Mouse (Mus musculus) lung, postnatal 0 days (tissue): ENCODE results near the gene Ankrd13a. TPM values are rescaled to one million over a fixed set of nuclear protein-coding genes. Genes with fewer than 3 reads are reported as not detected.
A peak's percentile ranks its signal among the peaks of the same experiment; 100 is the strongest.

ENCODE experiments used
- ATAC-seq: fragments of 200-750 bp; cut with Nextera tagmentation; 2 replicates; pipeline ENCODE4 v1.8.0; 2017; ENCODE audit warnings: moderate library complexity
- DNase-seq: peaks from one replicate; pipeline ENCODE4 v3.0.0-alpha.2; 2016; ENCODE audit warnings: low spot score
- H3K27ac ChIP-seq: fragments of 300-500 bp; sonication (generic); 2 replicates; pipeline ENCODE4 v1.5.1; 2014; ENCODE audit warnings: antibody characterized with exemption, mild to moderate bottlenecking, low read length, mixed read lengths
- H3K27me3 ChIP-seq: fragments of 300-500 bp; sonication (generic); replicated peaks from 2 replicates; pipeline ENCODE4 v1.6.1; 2014; ENCODE audit warnings: low read length, mixed read lengths; ENCODE audit not compliant: insufficient read depth
- H3K36me3 ChIP-seq: fragments of 300-500 bp; sonication (generic); 2 replicates; pipeline ENCODE4 v1.6.1; 2014; ENCODE audit warnings: low read length, mixed read lengths; ENCODE audit not compliant: insufficient read depth
- H3K4me1 ChIP-seq: fragments of 300-500 bp; sonication (generic); 2 replicates; pipeline ENCODE4 v1.6.1; 2014; ENCODE audit warnings: antibody characterized with exemption, low read depth, low read length, mixed read lengths; ENCODE audit not compliant: insufficient read depth
- H3K4me2 ChIP-seq: fragments of 300-500 bp; sonication (generic); replicated peaks from 2 replicates; pipeline ENCODE4 v1.6.1; 2014; ENCODE audit warnings: low read depth, mild to moderate bottlenecking, low read length, moderate library complexity, mixed read lengths
- H3K4me3 ChIP-seq: fragments of 300-500 bp; sonication (generic); 2 replicates; pipeline ENCODE4 v1.5.1; 2014; ENCODE audit warnings: low read depth, low read length
- H3K9ac ChIP-seq: fragments of 300-500 bp; sonication (generic); replicated peaks from 2 replicates; pipeline ENCODE4 v1.6.1; 2014; ENCODE audit warnings: low read depth, mild to moderate bottlenecking
- H3K9me3 ChIP-seq: fragments of 300-500 bp; sonication (generic); 2 replicates; pipeline ENCODE4 v1.6.1; 2016; ENCODE audit warnings: low read length, mixed read lengths
- CTCF ChIP-seq: IDR thresholded peaks from 2 replicates; pipeline ENCODE4 v1.5.1; 2016; ENCODE audit warnings: antibody characterized with exemption, mild to moderate bottlenecking
- EP300 ChIP-seq: IDR thresholded peaks from 2 replicates; pipeline ENCODE4 v1.6.1; 2016; ENCODE audit warnings: antibody characterized with exemption, mild to moderate bottlenecking, control low read depth
- WGBS: fragments of 180-500 bp; shearing (Covaris S2); extraction: QIAGEN DNeasy Blood & Tissue Kit; methylation state at CpG from one replicate; pipeline ENCODE4 v1.1.7; 2014; 5-methylcytosine and 5-hydroxymethylcytosine counted together
- polyA plus RNA-seq: library from polyadenylated mRNA; unstranded; fragments of >200 nt; fragmentation: Nextera tagmentation; extraction: Ambion mirVana; gene quantifications from 2 replicates; pipeline ENCODE4 v1.2.1, GENCODE M21; 2015

The Ankrd13a gene
- polyA plus RNA-seq, 1 experiment from 2014 or later: 115 TPM

DNA sequence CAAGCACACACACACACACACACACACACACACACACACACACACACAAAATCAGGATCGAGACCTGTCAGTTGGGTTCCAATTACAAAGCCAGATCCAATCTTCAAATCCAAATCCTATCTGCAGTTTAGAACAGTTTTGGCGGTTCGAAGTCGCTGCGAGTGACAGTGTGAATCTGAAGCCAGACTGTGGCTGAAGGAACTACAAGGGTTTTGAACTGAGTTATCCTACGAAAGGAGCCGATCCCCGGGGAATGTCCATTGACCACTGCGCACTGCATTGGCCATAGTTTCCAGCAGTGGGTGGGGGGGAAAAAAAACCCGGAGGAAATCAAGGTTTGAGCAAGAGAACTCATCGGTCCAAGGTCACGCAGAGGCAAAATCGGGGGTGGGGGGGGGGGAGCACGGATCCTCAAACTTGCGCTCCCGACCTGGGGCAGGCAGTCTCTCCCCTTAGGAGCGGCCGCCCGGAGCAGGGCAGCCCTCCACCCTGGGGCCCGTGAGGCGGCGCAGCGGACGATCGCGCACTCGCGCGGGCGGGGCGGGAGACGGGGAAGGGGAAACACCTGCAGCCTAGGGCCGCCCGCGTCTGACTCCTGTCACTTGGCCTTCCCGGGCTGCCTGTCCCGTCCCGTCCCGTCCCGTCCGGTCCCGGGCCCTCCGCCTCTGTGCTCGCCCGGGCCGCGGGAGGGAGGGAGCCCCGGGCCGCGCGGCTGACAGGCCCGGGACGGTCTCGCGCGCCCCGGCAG lies 1.8 kb upstream of the Ankrd13a start:
- DNase-seq: peak; percentile 54
- 1% methylated on average over 18 of the region's 57 CpGs for WGBS

GRCm38 (mm10) chr5:114773211-114773710 lies 1.2 kb upstream of the Ankrd13a start:
- peak; percentile 98 for DNase-seq
- H3K36me3 ChIP-seq: no peaks in the 10 kb centered on the region
- peak; percentile 82 for ATAC-seq
- peak overlapping the region; percentile 83 for H3K4me2 ChIP-seq
- peaks cover 11% of the 10 kb centered on the region; the same call in 1 of the 2 replicates for H3K4me1 ChIP-seq
- no peaks in the 10 kb centered on the region for H3K9me3 ChIP-seq
- peak overlapping the region; percentile 100 for H3K4me3 ChIP-seq
- peak overlapping the region; percentile 95 for H3K27ac ChIP-seq
- WGBS: 0% methylated on average over 21 of the region's 52 CpGs
- H3K9ac ChIP-seq: peak overlapping the region; percentile 96
- H3K27me3 ChIP-seq: no peaks in the 10 kb centered on the region
- TF ChIP-seq EP300 (no peak), CTCF (no peak)

More for the DNA sequence above, 1.8 kb upstream of the Ankrd13a start:
- Histone ChIP-seq H3K9me3 (no peaks in the 10 kb centered on the region), H3K4me2 (peak overlapping the region; percentile 83), H3K36me3 (no peaks in the 10 kb centered on the region), H3K9ac (peak overlapping the region; percentile 96), H3K27ac (peak overlapping the region; percentile 95), H3K27me3 (no peaks in the 10 kb centered on the region), H3K4me1 (peaks cover 11% of the 10 kb centered on the region; the same call in 1 of the 2 replicates), H3K4me3 (peak overlapping the region; percentile 100)
- TF ChIP-seq EP300 (no peak), CTCF (peak; percentile 16; the same call in 1 of the 2 replicates)
- peak; percentile 58 for ATAC-seq

- H3K4me3 ChIP-seq: peak overlapping the region; percentile 100
- no peak for ATAC-seq
- H3K9ac ChIP-seq: peak overlapping the region; percentile 93
- peaks cover 11% of the 10 kb centered on the region; the same call in 1 of the 2 replicates for H3K4me1 ChIP-seq
- H3K27ac ChIP-seq: peak overlapping the region; percentile 95
- DNase-seq: no peak
- no peaks in the 10 kb centered on the region for H3K36me3 ChIP-seq
- WGBS: under 1% methylated on average over 11 of the region's 11 CpGs
- no peaks in the 10 kb centered on the region for H3K9me3 ChIP-seq
- peak overlapping the region; percentile 83 for H3K4me2 ChIP-seq
- no peaks in the 10 kb centered on the region for H3K27me3 ChIP-seq
- TF ChIP-seq CTCF: no peak
- TF ChIP-seq EP300: no peak
Measured at GRCm38 (mm10) chr5:114773780-114774179, 697 bp upstream of the Ankrd13a start.

- Histone ChIP-seq H3K4me1 (peaks cover 14% of the 10 kb centered on the region; the same call in 1 of the 2 replicates), H3K9ac (peak within 1 kb of the TSS; percentile 93), H3K27ac (peak within 1 kb of the TSS; percentile 95), H3K4me2 (peak within 1 kb of the TSS; percentile 83), H3K27me3 (no peaks in the 10 kb centered on the region), H3K36me3 (no peaks in the 10 kb centered on the region), H3K4me3 (peak within 1 kb of the TSS; percentile 100), H3K9me3 (no peaks in the 10 kb centered on the region)
- no peak for ATAC-seq
- TF ChIP-seq CTCF: peak; percentile 20; the same call in 1 of the 2 replicates
- no peak for TF ChIP-seq EP300
- peak; percentile 54 for DNase-seq
- under 1% methylated on average over 43 of the region's 63 CpGs for WGBS
Measured at GRCm38 (mm10) chr5:114775056-114775979, 841 bp downstream of the Ankrd13a start, which contains the start of gene Git2. Gene Git2 (minus strand): TSS chr5:114775517.

DNA sequence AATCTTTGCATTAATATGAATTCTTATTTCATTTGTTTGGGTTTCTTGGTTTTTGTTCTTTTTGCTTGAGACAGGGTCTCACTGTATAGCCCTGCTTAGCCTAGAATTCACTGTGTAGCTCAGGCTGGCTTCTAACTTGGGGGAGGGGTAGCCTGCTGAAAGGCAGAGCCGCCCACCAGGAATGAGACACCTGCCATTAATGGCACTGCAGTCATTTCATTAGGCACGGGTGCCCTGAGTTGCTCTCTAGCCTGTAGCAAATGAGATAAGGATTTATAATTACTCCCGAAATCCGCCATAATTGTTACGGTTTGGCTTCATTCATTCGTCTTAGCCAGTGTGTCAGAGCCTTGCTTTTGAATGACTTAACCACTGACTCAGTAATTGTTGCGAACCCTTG lies 1.7 kb downstream of the Ankrd13a start:
- Histone ChIP-seq H3K4me3 (peak overlapping the region; percentile 100), H3K27me3 (no peaks in the 10 kb centered on the region), H3K4me2 (peak overlapping the region; percentile 83), H3K27ac (no peak overlapping the region), H3K36me3 (no peaks in the 10 kb centered on the region), H3K9ac (peak overlapping the region; percentile 93; the same call in 1 of the 2 replicates), H3K9me3 (no peaks in the 10 kb centered on the region), H3K4me1 (peaks cover 10% of the 10 kb centered on the region; the same call in 1 of the 2 replicates)
- TF ChIP-seq EP300 (no peak), CTCF (no peak)
- DNase-seq (no peak), ATAC-seq (no peak)
- 76% methylated on average over 7 of the region's 7 CpGs for WGBS
